Mouse (Mus musculus) cerebellum, adult 9-10 months (tissue): ENCODE measurements around the gene Irak2.

Experiments
- DNase-seq: peaks from one replicate; pipeline ENCODE4 v3.0.0; 2022

Gene Irak2

DNA sequence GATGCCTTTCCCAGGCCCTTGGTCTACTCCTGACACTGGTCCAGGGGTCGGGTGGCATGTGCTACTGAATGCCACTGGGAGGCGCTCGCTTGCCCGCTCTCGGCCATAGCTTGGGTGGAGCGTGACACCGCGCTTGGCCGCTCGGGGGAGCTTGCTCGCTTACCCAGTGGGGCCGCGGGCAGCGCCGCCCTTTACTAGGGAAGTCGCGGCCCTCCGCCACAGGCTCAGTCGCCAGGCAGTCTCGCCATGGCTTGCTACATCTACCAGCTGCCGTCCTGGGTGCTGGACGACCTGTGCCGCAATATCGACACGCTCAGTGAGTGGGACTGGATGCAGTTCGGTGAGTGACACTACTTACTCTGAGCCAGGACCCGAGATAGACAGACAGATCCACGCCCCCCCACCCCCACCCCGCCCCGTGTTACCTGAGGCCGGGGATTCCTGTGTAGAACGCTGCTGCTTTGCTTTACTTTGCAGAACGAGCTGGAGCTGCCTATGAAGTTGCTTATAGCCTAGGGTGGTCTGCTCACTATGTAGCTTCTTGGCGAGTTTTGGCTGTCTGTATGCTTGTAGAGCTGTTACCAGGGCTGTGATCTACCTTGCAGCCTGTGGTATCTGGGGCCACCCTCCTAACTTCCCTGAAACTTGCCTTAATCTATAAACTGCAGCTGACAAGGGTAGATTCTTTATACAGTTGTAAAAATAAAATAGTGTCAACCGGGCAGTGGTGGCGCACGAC lies at the start of gene Irak2:
Gene Irak2, plus strand, starts transcription at position 166 of the 739 bp plus-strand sequence.
- DNase-seq = peak; percentile 94

DNA sequence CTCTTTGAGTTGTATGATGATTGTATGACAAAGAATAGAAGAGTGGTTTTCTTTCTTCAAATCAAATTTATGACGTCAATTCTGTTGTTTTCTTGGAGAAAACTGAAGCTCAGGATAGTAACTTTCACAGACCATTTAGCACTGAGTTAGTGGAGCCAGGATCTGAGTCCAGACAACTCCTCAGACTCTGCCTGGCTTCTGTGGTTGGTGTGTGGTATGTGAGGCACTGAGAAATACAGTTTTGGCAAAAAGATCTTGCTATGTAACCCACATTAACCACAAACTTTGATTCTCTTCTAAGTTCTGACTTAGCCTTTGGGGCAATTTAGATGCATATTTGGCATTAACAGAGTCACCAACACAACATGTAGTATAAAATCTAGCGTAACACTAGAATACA lies 45.6 kb upstream of the Irak2 start:
- no peak for DNase-seq

DNA sequence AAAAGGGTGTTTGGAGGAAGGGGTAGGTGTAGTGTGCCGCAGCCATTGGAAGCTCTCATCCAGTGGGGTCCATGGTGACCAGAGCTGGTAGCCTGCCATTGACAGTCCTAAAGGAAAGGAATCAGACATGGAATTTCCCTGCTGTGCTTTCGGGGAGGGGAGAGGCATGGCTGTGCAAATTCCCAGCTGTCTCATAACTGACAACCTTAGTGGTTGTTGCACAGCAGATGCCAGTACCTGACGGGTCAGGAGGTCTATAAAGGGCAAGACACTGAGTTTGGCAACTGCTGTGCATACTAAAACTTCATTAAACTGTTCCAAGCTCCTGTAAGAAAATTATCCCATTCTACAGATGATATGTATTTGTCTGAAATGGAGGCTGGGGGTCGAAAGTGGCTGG lies 40.3 kb upstream of the Irak2 start:
- no peak for DNase-seq

DNA sequence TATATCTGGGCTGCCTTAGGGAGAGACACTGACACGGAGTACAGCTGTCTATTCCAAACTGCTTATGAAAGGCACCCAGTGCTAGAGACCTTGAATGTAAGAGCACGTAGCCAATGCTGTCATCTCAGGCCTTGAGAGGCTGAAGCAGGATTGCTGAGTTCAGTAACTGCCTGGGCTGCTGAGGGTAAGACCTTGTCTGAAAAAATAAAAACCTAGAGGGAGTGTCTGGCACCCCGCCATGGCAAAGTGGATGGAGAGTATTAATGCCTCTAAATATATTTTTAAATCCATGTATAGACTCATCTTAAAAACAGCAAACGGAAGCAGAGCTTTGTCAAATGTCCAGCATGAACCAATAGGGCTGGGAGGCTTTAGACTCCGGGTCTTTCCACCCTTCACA lies 38.4 kb upstream of the Irak2 start:
- no peak for DNase-seq

DNA sequence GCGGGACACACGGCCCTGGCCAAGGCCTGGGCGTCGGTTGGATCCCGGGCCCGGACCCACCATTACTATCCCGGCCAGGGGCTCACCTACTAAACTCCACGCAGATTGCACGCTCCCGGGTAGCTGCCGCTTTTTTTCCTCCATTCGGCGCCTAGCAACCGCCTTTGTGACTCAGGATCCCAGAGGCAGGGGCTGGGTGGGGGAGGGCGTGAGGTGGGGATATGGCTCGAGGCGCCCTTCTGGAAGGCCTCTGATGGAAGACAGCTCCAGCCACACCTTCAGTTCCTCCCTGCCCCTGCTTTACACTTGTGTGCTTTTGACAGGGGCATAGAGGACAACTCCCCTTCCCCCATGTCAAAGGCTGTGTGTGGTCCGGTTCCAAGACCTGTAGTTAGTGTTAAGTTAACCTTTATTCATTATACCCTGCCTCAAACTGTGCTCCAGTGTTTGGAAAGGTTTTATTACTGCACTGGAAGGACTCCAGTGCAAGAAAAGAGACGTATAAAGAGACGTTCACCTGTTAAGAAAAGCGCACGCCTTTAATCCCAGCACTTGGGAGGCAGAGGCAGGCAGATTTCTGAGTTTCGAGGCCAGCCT lies 37.6 kb upstream of the Irak2 start, which contains the start of gene Fancd2os:
Gene Fancd2os, minus strand, starts transcription at position 173 of the 597 bp plus-strand sequence.
- DNase-seq = no peak

DNA sequence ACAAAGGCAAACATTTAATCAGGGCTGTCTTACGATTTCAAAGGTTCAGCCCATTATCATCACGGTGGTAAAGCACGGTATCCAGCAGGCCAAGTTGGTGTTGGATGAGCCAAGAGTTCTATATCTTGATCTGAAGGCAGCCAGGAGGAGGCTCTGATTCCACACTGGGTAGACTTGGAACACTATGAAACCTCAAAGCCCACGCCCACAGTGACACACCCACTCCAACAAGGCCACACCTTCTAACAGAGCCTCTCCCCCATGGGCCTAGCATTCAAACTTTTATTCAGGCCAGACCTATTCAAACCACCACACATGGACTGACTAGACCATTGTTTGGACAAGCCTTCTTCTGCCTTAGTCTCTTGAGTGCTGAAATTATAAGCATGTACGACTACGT lies 35.4 kb upstream of the Irak2 start:
- no peak for DNase-seq

DNA sequence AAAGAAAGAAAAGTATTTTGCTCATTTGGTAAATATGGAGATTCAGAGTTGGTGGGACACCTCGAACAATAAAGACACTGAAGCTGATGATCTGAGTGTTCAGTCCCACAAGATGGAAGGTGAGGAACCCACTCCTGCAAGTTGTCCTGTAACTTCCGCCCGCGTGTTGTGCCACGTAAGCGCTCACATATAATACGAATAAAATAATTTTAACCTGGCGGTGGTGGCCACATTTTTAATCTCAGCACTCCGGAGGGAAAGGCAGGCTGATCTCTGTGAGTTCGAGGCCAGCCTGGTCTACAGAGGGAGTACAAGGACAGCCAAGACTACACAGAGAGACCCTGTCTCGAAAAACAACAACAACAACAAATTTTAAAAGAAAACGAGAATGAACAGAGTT lies 34.3 kb upstream of the Irak2 start:
- DNase-seq = no peak

DNA sequence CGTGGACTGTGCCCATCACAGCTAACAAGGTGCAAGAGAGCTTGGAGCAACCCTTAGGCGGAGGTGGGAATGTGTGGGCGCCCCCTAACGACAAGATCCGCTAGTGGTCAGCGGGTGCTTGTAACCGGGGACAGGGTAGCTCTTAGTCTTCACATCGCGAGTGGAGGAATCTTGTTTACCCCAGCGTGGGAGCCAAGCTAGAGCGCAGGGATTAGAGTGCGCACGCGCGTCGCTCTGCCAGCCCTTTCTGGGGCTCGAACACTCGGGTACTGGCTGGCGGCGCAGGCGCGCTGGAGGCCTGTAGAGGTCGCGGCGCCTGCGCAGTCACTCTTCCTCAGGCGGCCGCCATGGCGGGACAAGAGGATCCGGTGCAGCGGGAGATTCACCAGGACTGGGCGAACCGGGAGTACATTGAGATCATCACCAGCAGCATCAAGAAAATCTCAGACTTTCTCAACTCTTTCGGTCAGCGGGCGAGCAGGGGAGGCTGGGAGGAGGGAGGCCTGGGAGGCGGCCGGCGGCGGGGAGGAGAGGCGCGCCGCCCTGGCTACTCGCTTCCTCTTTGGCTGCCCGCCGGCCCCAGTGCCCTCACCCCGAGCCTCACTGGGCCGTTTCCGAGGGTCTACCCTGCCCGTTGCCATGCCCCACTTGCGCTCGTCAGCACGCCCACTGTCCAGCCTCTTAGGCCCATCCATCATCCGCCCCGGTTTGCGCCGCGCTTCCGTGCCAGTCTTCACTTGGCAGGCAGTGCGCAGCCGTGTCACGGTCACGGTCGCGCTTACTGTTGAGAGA lies 33.6 kb upstream of the Irak2 start, which contains the start of gene Brk1:
Gene Brk1, plus strand, starts transcription at position 341 of the 792 bp plus-strand sequence.
- DNase-seq = peak; percentile 92

DNA sequence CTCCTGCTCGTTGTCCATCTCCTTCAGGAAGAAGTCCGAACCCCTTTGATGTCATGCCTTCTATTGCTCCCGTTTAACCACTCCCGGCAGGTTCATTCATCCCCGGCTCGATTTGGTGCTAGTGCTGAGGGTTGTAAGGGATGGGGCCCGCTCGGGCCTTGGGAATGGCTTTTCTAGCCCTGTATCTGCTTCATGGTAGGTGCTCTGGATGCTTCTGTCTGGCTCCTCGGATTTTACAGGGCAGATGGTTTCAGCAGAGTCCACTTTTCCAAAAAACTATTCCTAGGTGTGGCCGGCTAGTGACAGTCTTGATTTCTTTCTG lies 33.1 kb upstream of the Irak2 start:
- DNase-seq = no peak

DNA sequence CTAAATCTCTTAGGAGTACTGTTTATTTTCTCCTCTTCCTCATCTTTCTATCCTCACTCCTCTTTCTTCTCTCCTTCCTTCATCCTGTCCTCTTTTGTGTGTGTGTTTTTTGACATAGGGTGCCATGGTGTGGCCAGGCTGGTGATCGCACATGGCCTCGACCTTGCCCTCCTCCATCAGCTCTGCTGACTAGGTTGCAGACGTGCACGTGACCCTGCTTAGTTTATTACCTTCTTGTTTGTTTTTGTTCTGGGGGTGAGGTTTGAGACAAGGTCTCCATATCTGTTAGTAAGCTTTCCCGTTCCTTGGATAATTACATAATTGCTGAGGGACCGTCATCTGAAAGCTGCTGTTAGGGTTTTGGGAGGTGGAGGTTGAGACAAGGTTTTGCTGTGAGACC lies 29.4 kb upstream of the Irak2 start:
- no peak for DNase-seq

DNA sequence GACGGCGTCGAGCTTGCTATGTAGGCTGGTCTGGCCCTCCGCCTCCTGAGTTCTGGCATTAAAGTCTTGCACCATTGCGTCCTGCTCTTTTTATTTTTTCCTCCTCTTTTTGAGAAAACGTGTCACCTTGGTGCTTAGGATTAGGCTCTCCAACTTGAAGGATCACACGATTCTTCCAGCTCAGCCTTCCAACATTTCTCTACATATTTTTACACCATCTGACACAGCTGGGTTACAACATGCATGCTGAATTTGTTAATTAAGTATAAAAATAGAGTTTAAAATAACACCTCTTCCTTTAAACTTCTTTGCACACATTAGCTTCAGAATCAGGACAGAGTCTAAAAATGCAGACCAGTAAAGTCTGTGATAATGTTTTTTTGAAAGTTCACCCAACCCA lies 29.0 kb upstream of the Irak2 start:
- DNase-seq = no peak

DNA sequence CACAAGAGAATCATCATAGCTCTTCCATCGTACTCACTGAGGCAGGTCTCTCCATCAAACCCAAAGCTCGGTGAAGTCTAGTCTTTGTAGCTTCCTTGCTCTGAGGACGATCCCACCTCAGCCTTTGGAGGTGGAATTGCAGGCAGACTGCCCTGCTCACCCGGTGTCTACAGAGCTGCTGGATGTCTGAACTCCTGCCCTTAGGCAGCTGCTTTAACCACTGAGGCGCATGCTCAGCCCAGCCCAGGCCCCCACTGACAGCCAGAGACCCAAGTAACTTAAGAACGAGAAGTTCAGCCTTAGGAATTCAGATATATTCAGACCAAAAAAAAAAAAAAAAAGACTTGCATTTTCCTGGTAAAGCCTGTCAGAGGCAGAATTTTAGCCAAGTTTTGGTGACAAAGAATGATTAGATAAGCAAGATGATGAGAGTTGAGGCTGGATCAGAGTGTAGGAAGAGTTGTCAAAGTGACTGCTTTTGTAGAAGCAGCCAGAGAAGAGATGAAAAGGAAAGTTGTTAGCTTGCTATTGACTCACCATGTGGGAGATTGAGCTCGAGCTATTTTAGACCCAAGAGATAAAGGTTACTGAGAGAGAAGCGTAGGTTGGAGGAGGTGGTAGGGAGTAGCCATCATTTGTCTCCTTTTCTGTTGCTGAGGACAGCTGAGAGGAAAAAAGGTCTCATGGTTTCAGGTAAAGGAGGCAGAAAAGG lies 25.9 kb upstream of the Irak2 start:
- DNase-seq = no peak

DNA sequence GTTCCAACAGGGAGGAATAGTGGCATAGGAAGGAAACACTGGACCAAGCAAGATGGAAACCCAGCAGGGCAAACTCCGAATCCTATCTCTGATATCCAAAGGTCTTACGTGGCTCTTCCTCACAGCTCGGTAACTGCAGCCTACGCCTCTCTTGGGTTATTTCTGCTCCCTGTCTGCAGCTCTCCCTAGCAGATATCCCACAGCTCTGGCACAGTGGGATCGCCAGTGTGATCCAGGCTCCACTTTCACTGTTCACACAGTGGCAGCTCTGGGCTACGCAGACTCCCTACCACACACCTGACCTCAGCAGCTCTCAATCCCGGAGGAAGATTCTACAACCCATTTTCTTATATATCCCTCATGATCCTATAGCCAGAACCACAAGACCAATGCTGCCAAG lies 24.1 kb upstream of the Irak2 start:
- DNase-seq = no peak

DNA sequence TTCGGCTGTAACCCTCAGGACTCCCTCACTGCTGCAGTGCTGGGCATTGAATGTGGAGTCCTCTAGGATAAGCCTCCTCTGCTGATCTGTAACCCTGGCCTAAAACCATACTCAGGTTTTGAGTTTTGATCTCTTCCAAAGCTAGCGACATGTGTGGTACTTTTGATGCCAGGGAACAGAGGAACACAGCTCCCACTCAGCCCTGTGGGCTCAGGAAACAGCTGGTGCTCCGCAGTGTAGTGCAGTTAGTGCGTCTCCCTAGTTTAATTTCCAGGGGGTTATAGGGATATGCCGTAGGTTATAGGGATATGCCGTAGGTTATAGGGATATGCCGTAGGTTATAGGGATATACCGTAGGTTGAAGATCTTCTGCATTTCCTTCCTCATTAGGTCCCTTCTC lies 23.3 kb upstream of the Irak2 start:
- DNase-seq = no peak

DNA sequence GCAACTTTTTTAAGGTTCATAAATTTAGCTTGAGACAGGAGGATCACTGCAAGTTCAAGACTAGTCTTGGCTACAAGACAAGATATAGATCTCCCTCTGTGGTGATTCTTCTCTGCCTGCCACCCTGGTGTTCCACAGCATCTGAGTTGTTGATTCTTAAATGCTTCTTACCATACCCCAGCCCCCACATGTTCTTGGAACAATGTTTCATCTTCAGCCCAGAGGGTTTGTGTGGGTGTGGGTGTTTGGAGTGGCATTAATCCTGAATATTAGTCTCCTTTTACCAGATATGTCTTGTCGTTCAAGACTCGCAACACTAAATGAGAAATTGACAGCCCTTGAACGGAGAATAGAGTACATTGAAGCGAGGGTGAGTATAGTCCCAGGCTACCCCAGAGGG lies 22.8 kb upstream of the Irak2 start:
- DNase-seq = no peak

DNA sequence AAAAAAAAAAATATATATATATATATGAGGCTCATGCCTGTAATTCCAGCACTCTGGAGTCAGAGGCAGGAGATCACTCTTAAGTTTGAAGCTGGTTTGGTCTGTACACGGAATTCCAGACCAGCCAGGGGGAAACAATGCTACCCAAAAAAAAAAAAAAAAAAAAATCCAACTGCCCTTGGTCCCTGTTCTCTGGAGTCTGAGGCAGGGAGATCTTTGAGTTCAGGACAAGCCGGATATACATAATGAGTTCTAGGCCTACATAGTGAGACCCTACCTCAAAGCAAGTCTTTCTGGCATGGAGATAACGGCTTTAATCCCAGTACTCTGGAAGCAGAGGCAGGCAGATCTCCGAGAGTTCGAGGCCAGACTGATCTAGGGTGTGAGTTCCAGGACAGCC lies 14.9 kb upstream of the Irak2 start:
- DNase-seq = no peak

DNA sequence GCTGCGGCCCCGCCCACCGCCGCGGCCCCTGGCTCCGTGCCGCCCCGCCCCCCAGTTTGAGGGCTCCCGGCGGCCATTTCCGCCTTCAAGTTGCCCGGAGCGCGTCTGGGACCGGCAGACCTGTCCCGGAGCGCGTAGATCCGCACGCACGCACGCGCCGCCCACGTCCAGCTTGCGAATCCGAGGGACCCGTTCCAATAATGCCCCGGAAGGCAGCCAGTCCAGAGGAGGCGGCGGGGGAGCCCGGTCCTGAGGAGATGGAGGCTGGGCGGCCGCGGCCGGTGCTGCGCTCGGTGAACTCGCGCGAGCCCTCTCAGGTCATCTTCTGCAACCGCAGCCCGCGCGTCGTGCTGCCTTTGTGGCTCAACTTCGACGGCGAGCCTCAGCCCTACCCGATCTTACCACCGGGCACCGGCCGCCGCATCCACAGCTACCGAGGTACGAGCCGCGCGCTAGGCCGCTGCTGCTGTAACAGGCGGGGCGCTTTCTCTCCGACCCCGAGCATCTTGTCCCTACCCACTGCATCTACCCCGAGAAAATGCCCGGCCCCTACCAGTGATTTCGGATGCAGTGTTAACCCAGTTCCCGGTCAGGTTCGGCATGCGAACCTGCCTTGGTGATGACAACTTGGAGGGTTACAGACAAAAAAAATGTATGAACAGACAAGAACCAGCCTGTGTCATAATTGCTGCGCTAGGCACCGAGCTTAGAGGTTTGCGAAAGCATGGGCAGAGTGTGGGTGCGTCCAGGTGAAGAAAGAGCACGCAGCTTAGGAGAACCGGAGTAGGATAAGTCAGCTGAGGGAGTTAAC lies 14.1 kb upstream of the Irak2 start, which contains the start of gene Vhl:
Gene Vhl, plus strand, starts transcription at position 19 of the 811 bp plus-strand sequence.
- DNase-seq = peak; percentile 82

DNA sequence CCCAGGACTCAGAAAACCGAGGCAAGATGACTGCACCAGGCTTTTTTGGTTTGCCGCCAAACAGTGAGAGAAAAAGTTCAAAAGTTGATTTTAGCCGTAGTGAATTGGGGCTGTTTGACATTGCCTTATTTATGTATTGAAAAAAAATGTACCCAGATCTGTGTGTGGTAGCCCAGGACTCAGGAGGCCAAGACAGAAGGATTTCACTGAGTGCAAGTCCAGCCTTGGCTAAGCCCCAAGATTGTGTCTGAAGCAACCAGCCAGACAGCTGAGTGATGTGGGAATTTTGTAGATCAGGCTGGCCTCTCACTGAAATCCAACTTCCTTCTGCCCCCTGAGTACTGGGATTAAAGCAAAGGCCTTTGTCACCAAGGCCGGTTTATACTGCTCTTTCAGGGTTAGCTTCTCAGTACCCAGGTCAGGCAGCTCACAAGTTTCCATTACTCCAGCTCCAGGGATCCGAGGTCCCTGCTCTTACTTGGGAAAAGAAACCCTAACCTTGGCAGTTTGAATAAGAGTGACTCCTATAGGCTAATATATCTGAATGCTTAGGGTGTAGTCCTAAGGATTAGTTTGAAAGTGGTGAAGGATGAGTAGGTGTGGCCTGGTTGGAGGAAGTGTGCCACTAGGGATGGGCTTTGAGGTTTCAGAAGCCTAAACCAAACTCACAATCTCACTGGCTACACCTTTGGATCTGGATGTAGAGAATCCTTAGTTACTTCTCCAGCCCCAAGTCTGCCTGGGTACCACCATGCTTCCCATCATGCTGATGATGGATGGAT lies 13.1 kb upstream of the Irak2 start:
- DNase-seq = no peak

DNA sequence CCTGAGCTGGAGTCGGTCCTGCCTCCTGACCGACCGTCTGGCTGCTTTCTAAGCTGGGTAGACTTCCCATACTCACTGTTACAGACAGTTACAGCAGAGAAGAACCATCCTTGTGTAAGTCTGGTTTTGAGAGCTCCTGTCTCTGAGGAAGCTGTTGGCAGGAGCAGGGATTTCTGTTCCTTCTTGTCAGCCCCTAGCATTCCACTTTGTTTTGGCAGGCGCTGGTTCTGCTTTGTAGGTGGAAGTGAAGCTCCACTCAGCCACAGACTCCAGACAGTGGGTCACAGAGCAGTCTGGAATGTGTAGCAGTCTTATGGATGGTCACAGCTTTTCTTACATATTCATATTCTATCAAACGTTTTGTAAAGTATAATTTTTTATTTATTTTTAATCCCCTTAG lies 7.9 kb upstream of the Irak2 start:
- no peak for DNase-seq

DNA sequence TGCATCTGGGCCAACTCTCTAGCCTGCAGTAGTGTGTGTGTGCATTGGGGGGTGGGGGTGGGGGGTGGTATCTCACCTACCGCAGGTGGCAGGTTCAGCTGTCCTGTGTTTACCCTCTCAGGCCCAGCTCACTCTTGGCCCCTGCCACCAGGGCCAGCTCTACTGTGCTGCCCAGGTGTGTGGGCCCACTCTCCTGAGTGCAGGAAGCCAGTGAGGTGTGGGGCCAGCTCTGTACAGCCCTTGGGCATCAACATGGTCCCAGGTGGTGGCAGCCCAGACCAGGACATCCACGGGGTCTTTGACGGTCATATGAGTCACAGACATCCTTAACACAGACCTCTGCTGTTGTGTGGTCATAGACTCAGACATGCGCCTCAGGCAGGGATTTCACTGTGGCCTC lies 5.4 kb upstream of the Irak2 start:
- no peak for DNase-seq

DNA sequence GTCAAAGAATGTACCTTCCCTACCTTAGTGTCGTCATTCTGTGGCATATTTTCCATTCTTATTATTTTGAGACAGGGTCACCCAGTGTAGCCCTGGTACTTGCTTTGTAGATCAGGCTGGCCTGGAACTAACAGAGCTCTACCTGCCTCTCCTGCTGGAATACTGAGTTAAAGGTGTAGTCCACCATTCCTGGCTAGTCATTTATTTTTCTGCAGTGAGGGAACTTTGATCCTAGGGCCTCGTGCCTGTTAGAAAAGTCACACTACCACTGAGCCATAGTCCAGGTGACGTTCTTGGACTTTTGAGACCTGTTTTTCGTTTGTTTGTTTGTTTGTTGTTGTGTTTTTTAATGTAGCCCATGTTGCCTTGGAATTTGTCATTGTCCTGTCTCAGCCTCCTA lies 934 bp downstream of the Irak2 start:
- DNase-seq = no peak

DNA sequence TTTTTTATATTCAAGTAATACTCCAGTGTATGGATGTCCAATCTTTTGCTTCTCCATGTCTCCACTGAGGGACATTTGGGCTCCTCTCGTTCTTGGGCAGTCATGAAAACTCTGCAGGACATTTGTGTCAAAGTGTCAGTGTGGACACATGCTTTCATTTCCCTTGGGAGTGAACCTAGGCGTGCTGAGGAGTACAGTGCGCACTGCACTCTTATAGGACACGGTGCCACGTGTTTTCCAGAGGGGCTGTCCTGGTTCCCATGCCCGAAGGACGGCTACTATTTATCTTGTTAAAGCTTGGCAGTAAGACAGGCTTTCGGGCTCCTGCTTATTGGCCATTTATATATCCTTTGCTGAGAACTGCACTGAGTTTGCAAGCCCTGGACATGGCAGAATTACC lies 4.3 kb downstream of the Irak2 start:
- no peak for DNase-seq
